Mouse (Mus musculus): ENCODE measurements at regions not wholly inside any gene's neighbourhood (a gene's known extent, or its start where the extent isn't known, plus 50 kb on each side); places are given as distances from the start of the nearest gene placed in this dataset.
A peak's percentile ranks its signal among the peaks of the same experiment; 100 is the strongest.
"Not testable (repeated sequence)": the region's sequence is repeated elsewhere in the genome, so short reads cannot be mapped to it uniquely, and the experiment has no call there.

GRCm38 (mm10) chr15:5847413-5848100 lies 452.0 kb upstream of the Dab2 start:
- no peak for DNase-seq (ENCODE audit: extremely low spot score, low spot score)

DNA sequence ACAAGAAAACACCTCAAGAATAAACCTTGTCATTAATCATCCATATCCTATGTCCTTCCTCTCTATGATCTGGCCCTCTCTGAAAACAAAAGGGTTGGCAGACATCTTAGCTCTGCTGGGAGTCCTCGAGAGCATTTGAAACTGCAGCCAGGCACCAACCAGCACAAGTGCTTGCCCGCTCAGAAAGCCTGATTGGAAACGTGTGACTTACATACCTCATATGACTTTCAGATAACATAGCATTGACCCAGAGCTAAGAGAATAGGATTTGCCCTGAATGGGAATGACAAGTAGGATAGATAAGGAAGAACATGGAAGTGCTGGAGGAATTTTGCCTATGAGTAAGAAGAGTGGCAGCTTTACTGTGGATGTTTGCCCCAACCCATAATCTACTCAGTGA lies 447.1 kb upstream of the Dab2 start:
- no peak for DNase-seq (ENCODE audit: extremely low spot score, low spot score)

GRCm38 (mm10) chr15:5869289-5869688 lies 430.3 kb upstream of the Dab2 start:
- DNase-seq (ENCODE audit: extremely low spot score, low spot score), result peak; percentile 15

GRCm38 (mm10) chr15:5869866-5870265 lies 429.7 kb upstream of the Dab2 start:
- no peak for DNase-seq (ENCODE audit: extremely low spot score, low spot score)

GRCm38 (mm10) chr15:5872042-5872441 lies 427.5 kb upstream of the Dab2 start:
- DNase-seq (ENCODE audit: extremely low spot score, low spot score), result no peak

GRCm38 (mm10) chr15:5877749-5878148 lies 421.8 kb upstream of the Dab2 start:
- DNase-seq (ENCODE audit: extremely low spot score, low spot score), result no peak

DNA sequence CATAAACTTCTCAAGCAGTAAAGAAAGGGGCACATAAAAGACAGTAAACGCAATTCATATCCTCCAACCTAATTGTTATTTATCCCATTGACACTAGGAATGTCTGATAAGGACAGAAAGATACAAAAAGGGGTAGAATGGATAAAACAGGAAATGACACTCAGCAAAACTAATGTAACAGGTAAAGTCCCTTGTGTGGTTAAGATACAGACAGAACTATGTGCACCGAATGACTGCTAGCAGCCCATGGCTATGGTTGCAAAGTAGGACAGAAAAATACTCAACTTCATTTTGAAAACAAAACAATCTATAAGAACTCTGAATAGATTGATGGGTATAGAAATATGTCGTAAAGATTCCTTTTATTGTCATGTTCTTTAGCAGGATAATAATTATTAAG lies 408.4 kb upstream of the Dab2 start:
- no peak for DNase-seq (ENCODE audit: extremely low spot score, low spot score)

DNA sequence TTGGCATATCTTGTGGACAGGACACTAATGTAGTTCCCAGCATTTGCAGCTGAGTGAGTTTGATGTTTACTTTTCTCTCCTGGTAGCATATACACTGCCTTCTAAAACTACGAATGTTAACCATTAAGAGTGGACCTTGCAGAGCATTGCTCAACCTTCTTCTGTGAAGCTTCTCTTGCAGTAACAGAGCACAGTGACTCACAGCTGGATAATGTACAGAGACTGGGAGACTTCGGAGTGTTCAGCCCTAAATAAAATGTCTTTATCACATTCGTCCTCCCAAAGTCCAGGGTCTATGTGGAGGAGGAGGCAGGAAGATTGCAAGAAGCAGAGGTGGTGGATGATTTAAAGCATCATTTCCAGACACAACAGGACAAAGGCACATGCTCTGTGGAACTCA lies 407.6 kb upstream of the Dab2 start:
- DNase-seq (ENCODE audit: extremely low spot score, low spot score), result no peak

DNA sequence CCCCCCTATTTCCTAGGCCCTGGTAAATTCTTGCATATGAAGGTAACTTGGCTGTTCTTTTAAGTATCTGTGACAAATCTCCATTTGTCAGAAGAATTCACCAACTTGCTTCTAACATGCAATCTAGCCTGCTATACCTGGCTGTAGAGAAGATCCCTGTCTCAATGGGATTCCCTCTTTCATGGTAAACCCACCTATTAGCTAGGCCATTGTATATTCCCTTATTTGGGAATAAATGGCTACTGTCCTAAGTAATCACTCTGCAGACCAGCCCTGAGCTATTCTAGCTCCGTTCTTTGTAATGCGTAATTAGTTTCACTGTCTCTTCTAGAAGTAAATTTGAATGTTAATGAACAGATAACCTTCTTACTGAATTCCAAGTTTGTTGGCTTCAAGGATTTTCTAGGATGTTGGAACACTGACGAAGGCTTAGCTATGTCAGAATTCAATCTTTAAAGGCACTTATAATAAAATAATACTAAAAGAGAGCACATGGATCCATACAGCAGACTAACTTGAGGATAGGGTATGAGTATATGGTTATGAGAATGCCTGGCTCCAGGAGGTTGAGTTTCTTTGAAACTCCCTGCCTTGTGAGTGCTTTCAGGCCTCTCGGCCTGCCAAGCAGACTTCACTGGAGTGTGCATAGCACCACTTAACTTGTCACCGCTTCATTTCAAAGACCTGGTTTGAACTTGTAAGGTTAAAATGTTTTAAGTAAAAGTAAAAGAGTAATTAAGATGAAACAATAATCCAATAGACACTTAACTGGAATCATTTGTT lies 403.7 kb upstream of the Dab2 start:
- DNase-seq (ENCODE audit: extremely low spot score, low spot score), result not testable (repeated sequence)

GRCm38 (mm10) chr15:5915261-5915660 lies 384.3 kb upstream of the Dab2 start:
- no peak for DNase-seq (ENCODE audit: extremely low spot score, low spot score)

- DNase-seq (ENCODE audit: extremely low spot score, low spot score), result no peak
These were observed 379.5 kb upstream of the Dab2 start for GRCm38 (mm10) chr15:5920058-5920457.

DNA sequence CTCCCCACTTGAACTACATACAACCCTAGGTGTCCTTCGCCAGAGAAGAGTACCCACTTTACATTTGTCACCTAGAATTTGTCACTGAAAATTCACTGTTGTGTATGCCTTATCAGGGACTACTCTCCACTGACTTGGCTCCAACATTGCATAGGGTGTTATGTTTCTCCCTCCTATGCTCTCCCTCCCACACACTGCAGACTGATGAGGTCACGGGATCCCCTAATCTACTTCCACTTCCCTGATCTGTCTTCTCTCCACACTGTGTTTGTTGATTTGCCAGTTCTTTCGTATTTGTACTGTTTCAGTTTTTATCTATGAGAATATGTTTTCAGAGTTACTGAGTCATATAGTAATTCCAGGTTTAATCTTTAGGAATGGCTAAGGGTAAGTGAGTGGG lies 371.8 kb upstream of the Dab2 start:
- no peak for DNase-seq (ENCODE audit: extremely low spot score, low spot score)

- DNase-seq (ENCODE audit: extremely low spot score, low spot score), result no peak
These were observed 366.0 kb upstream of the Dab2 start for GRCm38 (mm10) chr15:5933586-5933985.

GRCm38 (mm10) chr15:5940945-5941344 lies 358.6 kb upstream of the Dab2 start:
- no peak for DNase-seq (ENCODE audit: extremely low spot score, low spot score)

DNA sequence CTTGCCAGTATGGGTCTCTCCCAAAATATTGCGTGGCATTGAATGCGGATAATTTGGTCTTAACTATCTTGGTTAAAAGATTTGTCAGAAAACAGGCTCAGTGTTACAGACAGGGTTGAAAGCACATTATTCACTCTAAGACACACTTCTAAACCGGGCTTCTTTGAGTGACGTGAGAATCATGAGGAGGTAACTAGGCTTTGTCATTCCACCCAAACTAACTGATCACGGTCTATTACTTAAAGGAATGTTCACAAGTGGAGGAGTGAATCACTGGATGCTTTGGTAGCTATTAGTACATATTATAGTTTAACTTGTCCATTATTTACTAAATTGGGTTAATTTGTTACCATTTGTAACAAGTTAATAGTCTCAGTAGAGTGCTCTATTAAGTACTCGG lies 352.9 kb upstream of the Dab2 start:
- DNase-seq (ENCODE audit: extremely low spot score, low spot score), result no peak

- no peak for DNase-seq (ENCODE audit: extremely low spot score, low spot score)
These were observed 348.7 kb upstream of the Dab2 start for GRCm38 (mm10) chr15:5950919-5951318.

DNA sequence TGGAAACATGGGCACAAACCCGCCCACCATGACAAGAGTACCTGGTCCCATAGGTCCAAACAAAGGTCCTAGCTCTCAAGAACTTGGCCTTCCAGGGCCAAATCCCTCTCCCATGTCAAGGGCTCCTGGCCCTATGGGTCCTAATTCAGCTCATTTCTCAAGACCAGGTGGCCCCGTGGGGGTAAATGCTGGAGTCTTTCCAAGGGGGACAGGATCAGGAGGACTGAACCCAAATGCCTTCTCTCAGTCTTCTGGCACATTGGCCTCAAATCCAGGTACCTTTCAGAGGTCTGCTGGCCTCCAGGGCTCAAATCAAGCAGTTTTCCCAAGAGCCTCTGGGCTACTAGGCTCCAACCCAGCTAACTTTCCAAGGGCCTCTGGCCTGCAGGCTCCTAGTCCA lies 347.9 kb upstream of the Dab2 start:
- not testable (repeated sequence) for DNase-seq (ENCODE audit: extremely low spot score, low spot score)

DNA sequence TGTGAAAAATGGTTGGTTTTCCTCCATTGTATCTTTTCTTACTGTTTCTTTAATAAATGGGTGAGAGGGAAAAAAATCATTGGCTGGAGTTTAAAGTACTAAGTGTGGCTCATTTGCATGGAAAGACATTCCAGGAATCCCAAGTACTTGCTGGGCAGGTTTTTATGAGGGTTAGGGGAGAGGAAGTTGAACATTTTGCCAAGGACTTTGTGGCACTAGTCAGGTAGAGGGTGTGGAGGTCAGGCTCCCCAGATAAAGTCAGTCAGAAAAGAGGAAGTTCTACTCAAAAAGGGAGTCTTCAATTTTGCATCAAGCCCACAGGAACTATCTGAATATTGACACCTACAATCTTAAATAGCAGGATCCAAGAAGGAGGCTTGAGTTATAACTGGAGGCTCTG lies 346.5 kb upstream of the Dab2 start:
- DNase-seq (ENCODE audit: extremely low spot score, low spot score), result no peak

DNA sequence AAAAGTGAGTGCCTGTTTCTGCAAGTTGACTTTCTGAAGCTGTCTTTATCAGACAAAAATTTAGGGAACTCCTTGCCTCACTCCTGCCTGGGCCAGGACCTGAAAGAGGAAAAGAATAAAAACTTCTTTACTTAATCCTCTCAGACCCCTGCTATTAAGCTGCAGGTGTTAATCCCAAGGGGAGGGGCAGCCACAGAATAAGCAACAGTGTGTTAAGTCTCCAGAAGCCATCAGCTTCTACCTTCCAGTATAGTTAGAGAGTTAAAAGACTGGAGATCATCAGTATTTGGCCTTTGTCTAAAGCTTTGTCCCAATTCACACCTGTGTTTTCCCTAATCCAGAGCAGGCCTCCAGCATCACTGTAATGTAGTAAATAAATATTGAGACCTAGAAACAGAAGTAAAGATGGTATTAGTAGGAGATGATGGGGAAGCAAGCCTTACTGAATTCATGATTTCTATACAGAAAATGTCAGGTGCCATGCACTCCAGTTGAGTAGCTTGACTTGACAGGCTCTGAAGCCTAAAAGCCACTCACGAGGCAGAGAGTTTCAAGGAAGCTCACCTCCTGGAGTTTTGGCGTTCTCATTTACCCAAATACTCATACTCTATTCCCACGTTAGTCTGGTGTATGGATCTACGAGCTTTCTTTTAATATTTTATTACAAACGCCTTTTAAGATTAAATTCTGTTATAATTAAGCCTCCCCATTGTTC lies 308.1 kb upstream of the Dab2 start:
- DNase-seq (ENCODE audit: extremely low spot score, low spot score), result no peak

- not testable (repeated sequence) for DNase-seq (ENCODE audit: extremely low spot score, low spot score)
These were observed 307.4 kb upstream of the Dab2 start for GRCm38 (mm10) chr15:5992146-5992545.

- DNase-seq (ENCODE audit: extremely low spot score, low spot score), result no peak
These were observed 298.8 kb upstream of the Dab2 start for GRCm38 (mm10) chr15:6000816-6001215.

GRCm38 (mm10) chr15:6001394-6001793 lies 298.2 kb upstream of the Dab2 start:
- no peak for DNase-seq (ENCODE audit: extremely low spot score, low spot score)
